Mouse (Mus musculus): ENCODE measurements around the gene Luzp2.

DNA sequence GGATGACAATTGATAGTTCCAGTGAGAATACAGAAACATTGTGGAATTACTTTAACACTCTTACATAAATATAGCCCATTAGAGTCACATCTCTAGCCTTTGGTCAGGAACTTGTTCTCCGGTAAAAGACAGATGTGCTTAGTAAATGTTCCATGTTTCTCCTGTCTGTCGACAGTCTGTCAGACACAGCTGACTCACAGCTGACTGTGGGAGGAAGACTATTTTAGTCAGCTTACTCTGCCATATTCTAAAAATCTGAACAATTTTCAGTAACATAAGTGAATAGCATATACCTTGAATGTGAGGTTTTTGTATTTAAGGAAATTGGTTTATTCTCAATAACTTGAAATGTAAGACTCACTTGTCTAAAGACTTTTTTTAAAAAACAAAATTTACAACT is 363.5 kb downstream of the Luzp2 start:
- TF ChIP-seq CTCF (IDR thresholded peaks at IDR 0.05; ENCODE audit: control insufficient read depth, insufficient read depth, insufficient replicate concordance, low read depth, low read length) (no peak), POLR2A (IDR thresholded peaks at IDR 0.05; ENCODE audit: control insufficient read depth, low read depth, low read length) (no peak)

All from testis, adult 2 months (tissue).